8 mouse cellular contexts compared by ENCODE assay signal in the genomic region with DNA sequence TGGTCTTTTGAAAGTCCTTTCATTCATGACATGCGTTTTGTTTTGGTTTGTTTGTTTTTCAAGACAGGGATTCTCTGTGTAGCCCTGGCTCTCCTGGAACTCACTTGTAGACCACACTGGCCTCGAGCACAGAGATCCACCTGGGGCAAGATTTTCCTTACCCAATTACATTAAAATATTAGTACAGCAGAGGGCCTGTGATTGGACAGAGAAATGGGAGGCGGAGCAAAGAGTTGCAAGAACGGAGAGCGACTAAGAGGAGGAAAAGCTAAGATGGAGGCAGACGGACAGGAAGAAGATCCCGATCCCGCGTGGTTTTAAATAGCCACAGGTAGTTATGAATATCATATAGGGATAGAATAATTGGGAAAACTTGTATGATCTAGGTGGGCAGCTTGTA. TPM values are rescaled to one million over a fixed set of nuclear protein-coding genes. Genes with fewer than 3 reads are reported as not detected.
DNase-seq lines count a peak whose midpoint lies in the region; ATAC-seq lines count a peak whose summit lies in the region.

No protein-coding gene starts in this region.

- no peak overlapping the region for H3K27ac ChIP-seq in forebrain, embryonic 15.5 days (replicated peaks)
- H3K27ac ChIP-seq in midbrain, embryonic 14.5 days (replicated peaks; ENCODE audit: low read depth, low read length): no peak overlapping the region

- no peak overlapping the region for H3K4me3 ChIP-seq in forebrain, embryonic 15.5 days
- H3K4me3 ChIP-seq in midbrain, embryonic 14.5 days (replicated peaks; ENCODE audit: low read depth, low read length): no peak overlapping the region

- H3K4me2 ChIP-seq in forebrain, embryonic 15.5 days (replicated peaks): no peak overlapping the region
- no peak overlapping the region for H3K4me2 ChIP-seq in midbrain, embryonic 14.5 days (ENCODE audit: low read length)

- peak; percentile 80 for ATAC-seq in erythroid progenitor cell, adult 5-6 weeks (replicated peaks; ENCODE audit: low FRiP score, poor library complexity, severe bottlenecking)
- ATAC-seq in forebrain, embryonic 15.5 days (replicated peaks): no peak
- no peak for ATAC-seq in midbrain, embryonic 14.5 days (ENCODE audit: low FRiP score, low TSS enrichment)

- H3K4me1 ChIP-seq in forebrain, embryonic 15.5 days: no peaks in the 10 kb centered on the region
- H3K4me1 ChIP-seq in midbrain, embryonic 14.5 days (ENCODE audit: control insufficient read depth, insufficient read depth, low read length): no peaks in the 10 kb centered on the region

- intact Hi-C loops in gastrocnemius, postnatal 36 days (cut with DNase I): no loop called here

- H3K27me3 ChIP-seq in forebrain, embryonic 15.5 days: no peaks in the 10 kb centered on the region
- H3K27me3 ChIP-seq in midbrain, embryonic 14.5 days (ENCODE audit: control insufficient read depth, insufficient read depth, low read length): no peaks in the 10 kb centered on the region

- no peaks in the 10 kb centered on the region for H3K9me3 ChIP-seq in forebrain, embryonic 15.5 days
- no peaks in the 10 kb centered on the region for H3K9me3 ChIP-seq in midbrain, embryonic 14.5 days (ENCODE audit: control insufficient read depth, low read length)

- 50% methylated on average over 9 of the region's 9 CpGs for WGBS in forebrain, embryonic 15.5 days
- 57% methylated on average over 9 of the region's 9 CpGs for WGBS in midbrain, embryonic 14.5 days

- H3K36me3 ChIP-seq in forebrain, embryonic 15.5 days: no peaks in the 10 kb centered on the region
- no peaks in the 10 kb centered on the region for H3K36me3 ChIP-seq in midbrain, embryonic 14.5 days (ENCODE audit: control insufficient read depth, insufficient read depth, low read length)

- peak; percentile 1 for DNase-seq in retina, embryonic 14.5 days (ENCODE audit: low spot score)
- no peak for DNase-seq in retina, postnatal 1 day
- DNase-seq in kidney, postnatal 36 days: peak; percentile 13 to 19
- DNase-seq in natural killer cell, adult 2 months (ENCODE audit: low spot score in 2 of 2): peak; percentile 2 to 9
- DNase-seq in gastrocnemius, postnatal 36 days: no peak
- DNase-seq in midbrain, embryonic 14.5 days: no peak

- no peak overlapping the region for H3K9ac ChIP-seq in forebrain, embryonic 15.5 days (replicated peaks)
- H3K9ac ChIP-seq in midbrain, embryonic 14.5 days (replicated peaks; ENCODE audit: low read length): no peak overlapping the region

RNA-seq across cellular contexts. Expression of gene Taf1, which starts 5.2 kb away (rescaled TPM):
- 78.9 and 95.6 TPM in 2 replicates for total RNA-seq in erythroid progenitor cell, adult 5-6 weeks (2015; ENCODE audit: low replicate concordance)
- 129 and 147 TPM in 2 replicates for total RNA-seq in erythroid progenitor cell, adult 5-6 weeks (2017; ENCODE audit: low replicate concordance)
- 17.4 and 19.4 TPM in 2 replicates for polyA plus RNA-seq in forebrain, embryonic 15.5 days (2015; fragmentation: Nextera tagmentation; extraction: Ambion mirVana)
- total RNA-seq in gastrocnemius, postnatal 36 days (2021): 1 to 10 TPM; 5.8 to 8.2 TPM
- 15.8 and 20.6 TPM in 2 replicates for polyA plus RNA-seq in midbrain, embryonic 14.5 days (2014; fragmentation: Nextera tagmentation; extraction: Ambion mirVana)

Comparison
In these comparisons a context has a peak if more than half of its experiments do, and no peak if none do; other contexts are left out.
1. DNase-seq: peak in retina, embryonic 14.5 days (single experiment), kidney, postnatal 36 days (2 of 2) and natural killer cell, adult 2 months (2 of 2); none in retina, postnatal 1 day (single experiment), gastrocnemius, postnatal 36 days (0 of 2) and midbrain, embryonic 14.5 days (single experiment).
2. RNA of gene Taf1, which starts 5.2 kb away (total RNA-seq): 78.9 to 147 TPM in erythroid progenitor cell, adult 5-6 weeks; 5.8 to 8.2 TPM in gastrocnemius, postnatal 36 days; every median in the first group is over 4 times any median in the second.